Mouse (Mus musculus): ENCODE measurements around the gene Olfr543.
A peak's percentile ranks its signal among the peaks of the same experiment; 100 is the strongest.
"Not testable (repeated sequence)": the region's sequence is repeated elsewhere in the genome, so short reads cannot be mapped to it uniquely, and the experiment has no call there.

The Olfr543 gene

GRCm38 (mm10) chr7:102481579-102481978 is at the start of gene Olfr543:
TSS of gene Olfr543 (minus strand) at chr7:102481679.
- DNase-seq, result no peak

GRCm38 (mm10) chr7:102529052-102529451 is 47.6 kb upstream of the Olfr543 start:
- DNase-seq, result no peak

- DNase-seq, result no peak
Measured at GRCm38 (mm10) chr7:102517051-102517335, 35.5 kb upstream of the Olfr543 start.

- peak; percentile 11 to 19 for DNase-seq
Measured at GRCm38 (mm10) chr7:102516261-102517050, 35.0 kb upstream of the Olfr543 start.

GRCm38 (mm10) chr7:102514144-102514543 is 32.7 kb upstream of the Olfr543 start:
- no peak for DNase-seq

GRCm38 (mm10) chr7:102512814-102513435 is 31.4 kb upstream of the Olfr543 start:
- peak; percentile 93 for DNase-seq

GRCm38 (mm10) chr7:102511927-102512326 is 30.4 kb upstream of the Olfr543 start:
- no peak for DNase-seq

GRCm38 (mm10) chr7:102509726-102510125 is 28.2 kb upstream of the Olfr543 start:
- no peak for DNase-seq

GRCm38 (mm10) chr7:102508666-102509065 is 27.2 kb upstream of the Olfr543 start:
- DNase-seq, result no peak

GRCm38 (mm10) chr7:102508066-102508465 is 26.6 kb upstream of the Olfr543 start:
- no peak for DNase-seq

GRCm38 (mm10) chr7:102506848-102507247 is 25.4 kb upstream of the Olfr543 start:
- DNase-seq, result peak; percentile 78 to 82

- no peak for DNase-seq
Measured at GRCm38 (mm10) chr7:102501986-102502385, 20.5 kb upstream of the Olfr543 start.

- DNase-seq, result no peak
Measured at GRCm38 (mm10) chr7:102499473-102499872, 18.0 kb upstream of the Olfr543 start, which contains the start of gene Olfr545. TSS of gene Olfr545 (minus strand) at chr7:102499573.

GRCm38 (mm10) chr7:102494416-102494815 is 12.9 kb upstream of the Olfr543 start:
- DNase-seq, result not testable (repeated sequence)

- DNase-seq, result no peak
Measured at GRCm38 (mm10) chr7:102488161-102488560, 6.7 kb upstream of the Olfr543 start, which contains the start of gene Olfr544. TSS of gene Olfr544 (minus strand) at chr7:102488313.

GRCm38 (mm10) chr7:102486105-102486504 is 4.6 kb upstream of the Olfr543 start:
- no peak for DNase-seq

- not testable (repeated sequence) for DNase-seq
Measured at GRCm38 (mm10) chr7:102484766-102485165, 3.3 kb upstream of the Olfr543 start.

GRCm38 (mm10) chr7:102483665-102484064 is 2.2 kb upstream of the Olfr543 start:
- no peak for DNase-seq

GRCm38 (mm10) chr7:102480821-102481220 is 658 bp downstream of the Olfr543 start:
- DNase-seq, result no peak

GRCm38 (mm10) chr7:102479368-102480078 is 2.0 kb downstream of the Olfr543 start:
- peak; percentile 59 to 73 for DNase-seq

- DNase-seq, result no peak
Measured at GRCm38 (mm10) chr7:102478926-102479325, 2.6 kb downstream of the Olfr543 start.

- no peak for DNase-seq
Measured at GRCm38 (mm10) chr7:102478425-102478824, 3.1 kb downstream of the Olfr543 start.

- no peak for DNase-seq
Measured at GRCm38 (mm10) chr7:102477377-102477776, 4.1 kb downstream of the Olfr543 start.

- DNase-seq, result no peak
Measured at GRCm38 (mm10) chr7:102476601-102477000, 4.9 kb downstream of the Olfr543 start.

All from kidney, postnatal 4 days (tissue).